Comparison of ENCODE assay signal across 9 mouse cellular contexts in genomic region chr11:115692800-115693199, GRCm38 (mm10). TPM values are rescaled to one million over a fixed set of nuclear protein-coding genes. Genes with fewer than 3 reads are reported as not detected.
A peak's percentile ranks its signal among the peaks of the same experiment; 100 is the strongest.
DNase-seq lines count a peak whose midpoint lies in the region; ATAC-seq and TF ChIP-seq lines count a peak whose summit lies in the region.
"Had no signal": no experiment of that assay in that cellular context is flagged by ENCODE, and none has a peak within 500 bp of the region (broad histone marks: within the 10 kb centered on the region; RNA-seq: fewer than 3 reads in every experiment).

No protein-coding gene starts in this region.

- H3K9me3 ChIP-seq in forebrain, embryonic 14.5 days (replicated peaks; ENCODE audit: control insufficient read depth, low read length) = no peaks in the 10 kb centered on the region
- H3K9me3 ChIP-seq in hindbrain, embryonic 10.5 days = no peaks in the 10 kb centered on the region
- H3K9me3 ChIP-seq: limb, embryonic 13.5 days had no signal

- peaks cover 42% of the 10 kb centered on the region for H3K36me3 ChIP-seq in heart, adult 2 months (ENCODE audit: control insufficient read depth, insufficient read depth, low read length)
- peaks cover 13% of the 10 kb centered on the region for H3K36me3 ChIP-seq in forebrain, embryonic 14.5 days (ENCODE audit: control insufficient read depth, insufficient read depth, low read length)
- H3K36me3 ChIP-seq in hindbrain, embryonic 10.5 days = peaks cover 49% of the 10 kb centered on the region

- H3K4me3 ChIP-seq in heart, adult 2 months = no peak overlapping the region
- H3K4me3 ChIP-seq in bone marrow, adult 2 months (replicated peaks; ENCODE audit: control insufficient read depth, low read depth, low read length) = no peak overlapping the region
- no peak overlapping the region for H3K4me3 ChIP-seq in forebrain, embryonic 14.5 days (ENCODE audit: low read depth, low read length)
- no peak overlapping the region for H3K4me3 ChIP-seq in hindbrain, embryonic 10.5 days
- H3K4me3 ChIP-seq: limb, embryonic 13.5 days had no signal

- no peaks in the 10 kb centered on the region for H3K27me3 ChIP-seq in heart, adult 2 months (ENCODE audit: control insufficient read depth, insufficient read depth, low read length)
- no peaks in the 10 kb centered on the region for H3K27me3 ChIP-seq in forebrain, embryonic 14.5 days (replicated peaks; ENCODE audit: control insufficient read depth, insufficient read depth, low read length)
- no peaks in the 10 kb centered on the region for H3K27me3 ChIP-seq in hindbrain, embryonic 10.5 days (ENCODE audit: insufficient read depth, poor library complexity, severe bottlenecking)
- H3K27me3 ChIP-seq: limb, embryonic 13.5 days had no signal

- peaks cover 32% of the 10 kb centered on the region for H3K4me1 ChIP-seq in heart, adult 2 months (ENCODE audit: control insufficient read depth, insufficient read depth, low read length)
- H3K4me1 ChIP-seq in bone marrow, adult 2 months (ENCODE audit: control insufficient read depth, insufficient read depth, low read length) = peaks cover 3% of the 10 kb centered on the region; the same call in 1 of the 2 replicates
- peaks cover 5% of the 10 kb centered on the region; the same call in 1 of the 2 replicates for H3K4me1 ChIP-seq in forebrain, embryonic 14.5 days (ENCODE audit: control insufficient read depth, insufficient read depth, low read length)
- 0 out of 2 replicates have a peak, but pooled peaks cover 6% of the 10 kb centered on the region for H3K4me1 ChIP-seq in hindbrain, embryonic 10.5 days (replicated peaks)
- H3K4me1 ChIP-seq: limb, embryonic 13.5 days had no signal

- WGBS in heart, adult 2 months = 12% methylated on average over 5 of the region's 5 CpGs
- WGBS in bone marrow, adult 2 months = 11% methylated on average over 5 of the region's 5 CpGs
- 88% methylated on average over 5 of the region's 5 CpGs for WGBS in forebrain, embryonic 14.5 days
- 67% methylated on average over 5 of the region's 5 CpGs for WGBS in hindbrain, embryonic 10.5 days

- H3K9ac ChIP-seq in heart, adult 2 months (ENCODE audit: low read depth, low read length) = 0 out of 2 replicates have a peak overlapping the region, but pooled peaks have one; percentile 32
- H3K9ac ChIP-seq in forebrain, embryonic 14.5 days (ENCODE audit: low read length) = no peak overlapping the region
- H3K9ac ChIP-seq: limb, embryonic 13.5 days had no signal

- DNase-seq in heart, adult 2 months = peak in 1 of 2 experiments; percentile 65
- no peak for DNase-seq in heart, postnatal 25 days (ENCODE audit: low spot score)
- DNase-seq in kidney, postnatal 14 days = peak; percentile 45
- no peak for DNase-seq in forebrain, embryonic 14.5 days (ENCODE audit: low spot score)
- no peak for DNase-seq in right cerebral cortex, postnatal 4 days
- no peak for DNase-seq in hindbrain, embryonic 10.5 days (ENCODE audit: low spot score)

- TF ChIP-seq POLR2A in heart, adult 2 months (IDR thresholded peaks at IDR 0.05; ENCODE audit: insufficient read depth, low read depth, low read length) = no peak
- no peak for TF ChIP-seq POLR2A in bone marrow, adult 2 months (IDR thresholded peaks at IDR 0.05; ENCODE audit: borderline replicate concordance, control insufficient read depth, low read depth, low read length)

- H3K79me2 ChIP-seq in heart, adult 2 months (replicated peaks; ENCODE audit: control insufficient read depth, insufficient read depth, low read length) = peaks cover 6% of the 10 kb centered on the region

- ATAC-seq in megakaryocyte progenitor cell, adult 5-6 weeks (replicated peaks; ENCODE audit: poor library complexity) = peak; percentile 84
- ATAC-seq in forebrain, embryonic 14.5 days = no peak

- peak overlapping the region; percentile 76 for H3K27ac ChIP-seq in heart, adult 2 months
- peak overlapping the region; percentile 25; the same call in 1 of the 2 replicates for H3K27ac ChIP-seq in bone marrow, adult 2 months (ENCODE audit: control insufficient read depth, insufficient read depth, low read depth, low read length, poor library complexity)
- no peak overlapping the region for H3K27ac ChIP-seq in forebrain, embryonic 14.5 days (ENCODE audit: low read depth, low read length)
- no peak overlapping the region for H3K27ac ChIP-seq in hindbrain, embryonic 10.5 days
- H3K27ac ChIP-seq: limb, embryonic 13.5 days had no signal

- no peak for TF ChIP-seq CTCF in heart, adult 2 months (IDR thresholded peaks at IDR 0.05)
- no peak for TF ChIP-seq CTCF in bone marrow, adult 2 months (IDR thresholded peaks at IDR 0.05; ENCODE audit: control insufficient read depth, insufficient read depth, low read length)

- TF ChIP-seq EP300 in heart, adult 2 months (IDR thresholded peaks at IDR 0.05; ENCODE audit: insufficient read depth, low read depth, low read length) = peak; percentile 32; the same call in 1 of the 2 replicates

- H3K4me2 ChIP-seq in forebrain, embryonic 14.5 days (ENCODE audit: low read length) = no peak overlapping the region
- H3K4me2 ChIP-seq: limb, embryonic 13.5 days had no signal

- intact Hi-C loops in heart, adult 2 months (cut with DNase I) = no loop called here
- intact Hi-C loops in heart, postnatal 25 days (cut with DNase I) = no loop called here

RNA-seq across cellular contexts. Expression of gene Grb2, which starts 15.6 kb away (rescaled TPM):
- total RNA-seq in heart, adult 2 months (2021) = 100 to 1,000 TPM; 107 to 109 TPM
- 52.0 and 73.2 TPM in 2 replicates for polyA plus RNA-seq in heart, adult 2 months (2012; rRNA removed)
- total RNA-seq in heart, postnatal 25 days (2021) = 100 to 1,000 TPM; 107 to 108 TPM
- 35.9 and 53.6 TPM in 2 replicates for polyA plus RNA-seq in bone marrow, adult 2 months (2011; ENCODE audit: insufficient read depth, insufficient read length, low replicate concordance, missing spikeins)
- 78.1 and 85.5 TPM in 2 replicates for total RNA-seq in megakaryocyte progenitor cell, adult 5-6 weeks (2015)
- 48.5 and 51.7 TPM in 2 replicates for total RNA-seq in megakaryocyte progenitor cell, adult 5-6 weeks (2017)
- polyA plus RNA-seq in forebrain, embryonic 14.5 days (2014; fragmentation: Nextera tagmentation; extraction: Ambion mirVana) = 108 and 113 TPM in 2 replicates
- polyA plus RNA-seq in hindbrain, embryonic 10.5 days (2016; fragmentation: Nextera tagmentation; extraction: Ambion mirVana) = 92.7 and 119 TPM in 2 replicates

Comparison
In these comparisons a context has a peak if more than half of its experiments do, and no peak if none do; other contexts are left out.
1. H3K27ac ChIP-seq: peak in heart, adult 2 months (single experiment) and bone marrow, adult 2 months (single experiment); none in forebrain, embryonic 14.5 days (single experiment) and hindbrain, embryonic 10.5 days (single experiment).